Mouse (Mus musculus) kidney, embryonic 15.5 days (tissue): Measurements from ENCODE around the gene Sap30bp. TPM values are rescaled to one million over a fixed set of nuclear protein-coding genes. Genes with fewer than 3 reads are reported as not detected.

Experiments used
- ATAC-seq: fragments of 200-750 bp; cut with Nextera tagmentation; replicated peaks from 2 replicates; pipeline ENCODE4 v1.8.0; 2017; ENCODE audit warnings: moderate TSS enrichment; ENCODE audit not compliant: low FRiP score
- H3K27ac ChIP-seq: fragments of 300-500 bp; sonication (generic); 2 replicates; pipeline ENCODE4 v1.5.1; 2015; ENCODE audit warnings: mild to moderate bottlenecking, inconsistent platforms
- H3K27me3 ChIP-seq: fragments of 300-500 bp; sonication (generic); 2 replicates; pipeline ENCODE4 v1.6.1; 2015; ENCODE audit warnings: inconsistent platforms
- H3K36me3 ChIP-seq: fragments of 300-500 bp; sonication (generic); 2 replicates; pipeline ENCODE4 v1.6.1; 2015; ENCODE audit warnings: inconsistent platforms
- H3K4me1 ChIP-seq: fragments of 300-500 bp; sonication (generic); 2 replicates; pipeline ENCODE4 v1.6.1; 2015; ENCODE audit warnings: inconsistent platforms
- H3K4me2 ChIP-seq: fragments of 300-500 bp; sonication (generic); 2 replicates; pipeline ENCODE4 v1.6.1; 2015; ENCODE audit warnings: moderate library complexity, mild to moderate bottlenecking, inconsistent platforms
- H3K4me3 ChIP-seq: fragments of 300-500 bp; sonication (generic); replicated peaks from 2 replicates; pipeline ENCODE4 v1.5.1; 2015; ENCODE audit warnings: mild to moderate bottlenecking, inconsistent platforms
- H3K9ac ChIP-seq: fragments of 300-500 bp; sonication (generic); 2 replicates; pipeline ENCODE4 v1.6.1; 2015; ENCODE audit warnings: mild to moderate bottlenecking, inconsistent platforms
- H3K9me3 ChIP-seq: fragments of 300-500 bp; sonication (generic); replicated peaks from 2 replicates; pipeline ENCODE4 v1.6.1; 2016; ENCODE audit warnings: inconsistent platforms
- WGBS: fragments of 180-500 bp; shearing (Covaris S2); methylation state at CpG from one replicate; pipeline ENCODE4 v1.1.7; 2015; ENCODE audit warnings: mixed read lengths; 5-methylcytosine and 5-hydroxymethylcytosine counted together
- polyA plus RNA-seq: library from polyadenylated mRNA; unstranded; fragments of >200 nt; fragmentation: Nextera tagmentation; extraction: Ambion mirVana; gene quantifications from 2 replicates; pipeline ENCODE4 v1.2.1, GENCODE M21; 2015

Sap30bp gene
- polyA plus RNA-seq, 1 experiment from 2014 or later: 44.5 TPM

- Histone ChIP-seq H3K9ac (no peak overlapping the region), H3K36me3 (peaks cover 73% of the 10 kb centered on the region), H3K27me3 (no peaks in the 10 kb centered on the region), H3K27ac (no peak overlapping the region), H3K4me1 (peaks cover 14% of the 10 kb centered on the region), H3K9me3 (no peaks in the 10 kb centered on the region), H3K4me2 (no peak overlapping the region), H3K4me3 (no peak overlapping the region)
- ATAC-seq: no peak
- WGBS: 84% methylated on average over 10 of the region's 10 CpGs
These were observed 32.0 kb downstream of the Sap30bp start for GRCm38 (mm10) chr11:115964977-115965604.

- Histone ChIP-seq H3K27me3 (peaks cover 3% of the 10 kb centered on the region), H3K9me3 (no peaks in the 10 kb centered on the region), H3K4me1 (peaks cover 26% of the 10 kb centered on the region), H3K4me3 (no peak overlapping the region), H3K9ac (no peak overlapping the region), H3K36me3 (peaks cover 35% of the 10 kb centered on the region), H3K27ac (peak overlapping the region; percentile 32; the same call in 1 of the 2 replicates), H3K4me2 (no peak overlapping the region)
- no peak for ATAC-seq
- 62% methylated on average over 5 of the region's 5 CpGs for WGBS
These were observed 35.8 kb downstream of the Sap30bp start for GRCm38 (mm10) chr11:115968731-115969405.

GRCm38 (mm10) chr11:115970006-115970673 lies 37.1 kb downstream of the Sap30bp start:
- Histone ChIP-seq H3K9me3 (no peaks in the 10 kb centered on the region), H3K4me3 (no peak overlapping the region), H3K4me1 (peaks cover 38% of the 10 kb centered on the region), H3K27ac (peak overlapping the region; percentile 85), H3K27me3 (peaks cover 16% of the 10 kb centered on the region), H3K36me3 (peaks cover 23% of the 10 kb centered on the region), H3K4me2 (peak overlapping the region; percentile 26), H3K9ac (no peak overlapping the region)
- WGBS: 33% methylated on average over 15 of the region's 15 CpGs
- ATAC-seq: peak; percentile 34; the same call in 1 of the 2 replicates

- no peak overlapping the region for H3K4me2 ChIP-seq
- no peaks in the 10 kb centered on the region for H3K9me3 ChIP-seq
- ATAC-seq: 0 out of 2 replicates have a peak, but pooled peaks have one; percentile 31
- peaks cover 40% of the 10 kb centered on the region for H3K4me1 ChIP-seq
- peaks cover 14% of the 10 kb centered on the region for H3K36me3 ChIP-seq
- no peak overlapping the region for H3K9ac ChIP-seq
- H3K27me3 ChIP-seq: peaks cover 24% of the 10 kb centered on the region
- H3K27ac ChIP-seq: 0 out of 2 replicates have a peak overlapping the region, but pooled peaks have one; percentile 85
- 61% methylated on average over 6 of the region's 6 CpGs for WGBS
- no peak overlapping the region for H3K4me3 ChIP-seq
These were observed 37.9 kb downstream of the Sap30bp start for GRCm38 (mm10) chr11:115971016-115971415.

GRCm38 (mm10) chr11:115974309-115975082 lies 41.4 kb downstream of the Sap30bp start, which contains the start of gene Itgb4:
Gene Itgb4, plus strand, starts transcription at chr11:115974709.
- Histone ChIP-seq H3K36me3 (no peaks in the 10 kb centered on the region), H3K27ac (no peak within 1 kb of the TSS), H3K4me2 (peak within 1 kb of the TSS; percentile 79), H3K9me3 (no peaks in the 10 kb centered on the region), H3K9ac (peak within 1 kb of the TSS; percentile 46), H3K4me1 (peaks cover 32% of the 10 kb centered on the region), H3K27me3 (peaks cover 49% of the 10 kb centered on the region), H3K4me3 (peak within 1 kb of the TSS; percentile 50)
- 8% methylated on average over 58 of the region's 58 CpGs for WGBS
- ATAC-seq: peak; percentile 59

GRCm38 (mm10) chr11:115975083-115975420 lies 42.0 kb downstream of the Sap30bp start:
- Histone ChIP-seq H3K27ac (no peak overlapping the region), H3K4me2 (peak overlapping the region; percentile 79), H3K27me3 (peaks cover 49% of the 10 kb centered on the region), H3K9ac (peak overlapping the region; percentile 46), H3K36me3 (no peaks in the 10 kb centered on the region), H3K9me3 (no peaks in the 10 kb centered on the region), H3K4me3 (peak overlapping the region; percentile 50), H3K4me1 (peaks cover 27% of the 10 kb centered on the region)
- WGBS: 4% methylated on average over 18 of the region's 18 CpGs
- ATAC-seq: no peak

- ATAC-seq: no peak
- peak overlapping the region; percentile 50 for H3K4me3 ChIP-seq
- H3K4me2 ChIP-seq: peak overlapping the region; percentile 79
- no peaks in the 10 kb centered on the region for H3K36me3 ChIP-seq
- no peaks in the 10 kb centered on the region for H3K9me3 ChIP-seq
- H3K4me1 ChIP-seq: peaks cover 22% of the 10 kb centered on the region
- 33% methylated on average over 12 of the region's 12 CpGs for WGBS
- H3K27ac ChIP-seq: no peak overlapping the region
- H3K27me3 ChIP-seq: peaks cover 49% of the 10 kb centered on the region
- H3K9ac ChIP-seq: no peak overlapping the region
These were observed 42.5 kb downstream of the Sap30bp start for GRCm38 (mm10) chr11:115975544-115975943.

- H3K36me3 ChIP-seq: no peaks in the 10 kb centered on the region
- no peak for ATAC-seq
- WGBS: 87% methylated on average over 15 of the region's 15 CpGs
- H3K27ac ChIP-seq: no peak overlapping the region
- H3K27me3 ChIP-seq: peaks cover 10% of the 10 kb centered on the region; the same call in 1 of the 2 replicates
- H3K9me3 ChIP-seq: no peaks in the 10 kb centered on the region
- H3K9ac ChIP-seq: no peak overlapping the region
- no peak overlapping the region for H3K4me3 ChIP-seq
- no peak overlapping the region for H3K4me2 ChIP-seq
- H3K4me1 ChIP-seq: no peaks in the 10 kb centered on the region
These were observed 49.4 kb downstream of the Sap30bp start for GRCm38 (mm10) chr11:115982472-115982871.

- no peak overlapping the region for H3K27ac ChIP-seq
- no peaks in the 10 kb centered on the region for H3K9me3 ChIP-seq
- H3K4me3 ChIP-seq: no peak overlapping the region
- H3K27me3 ChIP-seq: 0 out of 2 replicates have a peak, but pooled peaks cover 3% of the 10 kb centered on the region
- no peak for ATAC-seq
- no peaks in the 10 kb centered on the region for H3K36me3 ChIP-seq
- no peak overlapping the region for H3K9ac ChIP-seq
- WGBS: 74% methylated on average over 8 of the region's 8 CpGs
- H3K4me1 ChIP-seq: no peaks in the 10 kb centered on the region
- H3K4me2 ChIP-seq: no peak overlapping the region
These were observed 50.2 kb downstream of the Sap30bp start for GRCm38 (mm10) chr11:115983291-115983690.

GRCm38 (mm10) chr11:115989686-115990085 lies 56.6 kb downstream of the Sap30bp start:
- Histone ChIP-seq H3K4me2 (peak overlapping the region; percentile 48), H3K4me1 (0 out of 2 replicates have a peak, but pooled peaks cover 5% of the 10 kb centered on the region), H3K27ac (no peak overlapping the region), H3K27me3 (0 out of 2 replicates have a peak, but pooled peaks cover 3% of the 10 kb centered on the region), H3K4me3 (peak overlapping the region; percentile 27), H3K9ac (no peak overlapping the region), H3K9me3 (no peaks in the 10 kb centered on the region), H3K36me3 (no peaks in the 10 kb centered on the region)
- 38% methylated on average over 15 of the region's 15 CpGs for WGBS
- ATAC-seq: no peak

- H3K9me3 ChIP-seq: no peaks in the 10 kb centered on the region
- H3K9ac ChIP-seq: no peak overlapping the region
- no peak overlapping the region for H3K4me3 ChIP-seq
- 0 out of 2 replicates have a peak, but pooled peaks cover 5% of the 10 kb centered on the region for H3K4me1 ChIP-seq
- H3K4me2 ChIP-seq: no peak overlapping the region
- no peaks in the 10 kb centered on the region for H3K36me3 ChIP-seq
- no peak for ATAC-seq
- 0 out of 2 replicates have a peak, but pooled peaks cover 3% of the 10 kb centered on the region for H3K27me3 ChIP-seq
- H3K27ac ChIP-seq: no peak overlapping the region
- 53% methylated on average over 4 of the region's 4 CpGs for WGBS
These were observed 59.0 kb downstream of the Sap30bp start for GRCm38 (mm10) chr11:115992098-115992497.
